Mouse (Mus musculus): Measurements from ENCODE around the gene Casp6.

GRCm38 (mm10) chr3:129949158-129949773, 48.0 kb downstream of the Casp6 start:
- TF ChIP-seq CTCF (IDR thresholded peaks at IDR 0.05; ENCODE audit: low read depth), result no peak
- TF ChIP-seq EP300 (IDR thresholded peaks at IDR 0.05; ENCODE audit: low read depth), result no peak

All from liver, embryonic 14.5 days (tissue).